Mouse (Mus musculus) heart, adult 9 months (tissue): ENCODE data around the gene Iqcd.

Experiments
- DNase-seq, 2 experiments: peaks; one replicate each; pipeline ENCODE4 v3.0.0; 2022; ENCODE audit warnings: low spot score in 2 of 2

Gene Iqcd

GRCm38 (mm10) chr5:120571056-120571740, 17.6 kb upstream of the Iqcd start:
- no peak for DNase-seq

DNA sequence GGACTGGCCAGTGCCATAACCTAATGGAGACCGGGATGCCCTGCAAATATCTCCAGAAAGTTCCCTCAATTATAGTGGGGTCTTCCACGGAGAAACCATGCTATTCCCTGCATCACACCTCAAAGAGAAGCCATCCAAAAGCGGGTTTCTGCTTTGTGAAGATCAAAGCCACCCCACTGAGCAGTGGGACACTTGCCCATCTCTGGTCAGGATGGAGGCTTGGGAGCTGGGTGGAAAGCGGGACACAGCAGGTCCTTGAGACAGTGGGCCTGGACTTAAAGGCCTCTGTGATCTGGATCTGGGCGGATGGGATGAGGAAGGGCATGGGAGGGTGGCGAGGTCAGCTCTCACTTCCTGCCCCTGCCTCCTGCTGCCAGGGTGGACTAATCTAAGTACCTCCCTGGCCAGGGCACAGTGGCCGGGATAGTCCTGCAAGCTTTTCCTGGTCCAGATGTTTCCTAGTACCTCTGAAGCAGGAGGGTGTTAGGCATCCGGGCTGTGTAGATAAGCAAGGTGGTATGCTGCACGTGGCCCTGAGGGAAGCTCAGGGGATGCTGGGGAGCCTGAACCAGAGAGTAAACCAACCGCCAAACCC, 14.2 kb upstream of the Iqcd start:
- DNase-seq: no peak

DNA sequence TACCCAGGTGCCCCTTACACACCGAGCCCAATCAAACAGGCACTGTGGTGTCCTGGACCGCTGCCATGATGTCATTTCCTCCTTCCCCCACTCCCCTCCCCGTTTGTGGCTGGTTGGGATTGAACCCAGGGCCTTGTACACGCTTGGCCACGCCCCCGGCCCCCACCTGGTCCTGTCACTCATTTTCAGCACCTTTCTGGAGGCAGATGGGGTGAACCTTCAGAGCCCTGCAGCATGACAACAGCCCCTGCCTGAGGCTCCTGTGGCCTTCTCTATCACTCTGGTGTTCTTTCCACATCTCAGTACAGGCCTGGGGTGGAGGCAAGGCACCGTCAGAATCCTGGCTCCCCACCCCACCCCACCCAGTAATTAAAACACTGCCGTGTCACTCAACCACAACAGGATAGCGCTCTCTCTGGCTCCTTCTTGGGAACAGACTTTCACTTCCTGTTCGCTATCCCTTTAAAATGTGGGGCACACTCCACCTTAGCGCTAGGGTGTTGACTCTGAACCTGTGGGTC, 12.0 kb upstream of the Iqcd start:
- DNase-seq: no peak

DNA sequence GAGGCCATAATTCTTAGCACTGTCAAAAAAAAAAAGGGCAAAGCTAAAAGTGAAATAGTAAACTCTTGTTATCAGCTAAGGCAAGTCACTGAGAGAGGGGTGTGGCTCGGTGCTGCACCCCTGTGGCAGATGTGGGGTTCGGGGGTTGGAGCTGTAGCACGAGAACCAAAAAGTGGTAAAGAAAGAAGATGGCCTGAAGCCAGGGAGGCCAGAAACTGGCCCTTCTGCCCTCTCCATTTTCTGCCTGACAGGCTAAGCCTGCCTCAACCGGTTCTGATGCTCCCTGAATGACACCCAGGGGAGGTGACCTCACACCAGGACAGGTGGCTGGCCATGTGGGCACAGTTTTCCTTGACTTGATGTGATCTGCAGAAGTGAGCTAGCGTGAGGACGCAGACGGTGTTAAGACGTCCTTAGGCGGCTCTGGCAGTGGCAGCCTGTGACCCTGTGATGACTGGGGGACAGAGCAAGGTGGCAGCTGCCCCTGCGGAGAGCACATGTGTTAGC, 10.8 kb upstream of the Iqcd start:
- peak in 1 of 2 experiments; percentile 22 for DNase-seq

- DNase-seq: peak; percentile 70 to 83
These were observed 10.2 kb upstream of the Iqcd start for GRCm38 (mm10) chr5:120578504-120579081.

DNA sequence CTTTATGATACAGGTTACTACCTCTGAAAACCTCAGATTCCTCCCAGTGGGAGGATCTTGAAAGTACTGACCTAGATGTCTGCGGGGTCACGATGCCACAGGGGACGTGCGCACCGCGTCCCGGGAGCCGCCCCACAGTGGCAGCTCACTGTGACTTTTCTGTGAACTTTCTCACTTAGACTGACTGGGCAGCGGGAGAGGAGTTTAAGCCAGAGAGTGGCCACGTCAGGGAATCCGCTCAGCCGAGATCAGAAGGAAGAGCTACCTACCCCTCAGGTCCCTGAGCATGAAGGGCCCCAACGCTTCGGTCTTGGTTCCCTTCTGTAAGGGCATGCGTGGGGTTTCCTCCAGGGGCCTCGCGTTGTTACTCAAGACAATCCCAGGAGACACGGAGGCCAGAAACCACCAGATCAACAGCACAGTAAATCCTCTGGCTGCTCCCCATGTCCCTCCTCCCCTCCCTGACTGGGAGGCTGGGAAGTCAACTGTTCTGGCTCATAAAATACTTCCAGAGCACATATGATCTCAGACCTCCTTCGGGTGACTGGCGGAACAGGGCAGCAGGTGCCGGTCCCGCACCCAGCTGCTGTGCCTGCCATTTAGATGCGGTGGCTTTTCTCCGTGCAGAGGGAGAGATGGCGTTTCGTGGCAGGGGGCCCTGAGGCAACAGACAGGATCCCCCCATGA, 9.5 kb upstream of the Iqcd start:
- DNase-seq: peak; percentile 81

GRCm38 (mm10) chr5:120579898-120580626, 8.8 kb upstream of the Iqcd start:
- no peak for DNase-seq

- DNase-seq: peak in 1 of 2 experiments; percentile 20
These were observed 6.8 kb upstream of the Iqcd start for GRCm38 (mm10) chr5:120582002-120582401.

- DNase-seq: no peak
These were observed 5.3 kb upstream of the Iqcd start for GRCm38 (mm10) chr5:120583511-120583910.

GRCm38 (mm10) chr5:120584968-120585367, 3.8 kb upstream of the Iqcd start:
- no peak for DNase-seq

DNA sequence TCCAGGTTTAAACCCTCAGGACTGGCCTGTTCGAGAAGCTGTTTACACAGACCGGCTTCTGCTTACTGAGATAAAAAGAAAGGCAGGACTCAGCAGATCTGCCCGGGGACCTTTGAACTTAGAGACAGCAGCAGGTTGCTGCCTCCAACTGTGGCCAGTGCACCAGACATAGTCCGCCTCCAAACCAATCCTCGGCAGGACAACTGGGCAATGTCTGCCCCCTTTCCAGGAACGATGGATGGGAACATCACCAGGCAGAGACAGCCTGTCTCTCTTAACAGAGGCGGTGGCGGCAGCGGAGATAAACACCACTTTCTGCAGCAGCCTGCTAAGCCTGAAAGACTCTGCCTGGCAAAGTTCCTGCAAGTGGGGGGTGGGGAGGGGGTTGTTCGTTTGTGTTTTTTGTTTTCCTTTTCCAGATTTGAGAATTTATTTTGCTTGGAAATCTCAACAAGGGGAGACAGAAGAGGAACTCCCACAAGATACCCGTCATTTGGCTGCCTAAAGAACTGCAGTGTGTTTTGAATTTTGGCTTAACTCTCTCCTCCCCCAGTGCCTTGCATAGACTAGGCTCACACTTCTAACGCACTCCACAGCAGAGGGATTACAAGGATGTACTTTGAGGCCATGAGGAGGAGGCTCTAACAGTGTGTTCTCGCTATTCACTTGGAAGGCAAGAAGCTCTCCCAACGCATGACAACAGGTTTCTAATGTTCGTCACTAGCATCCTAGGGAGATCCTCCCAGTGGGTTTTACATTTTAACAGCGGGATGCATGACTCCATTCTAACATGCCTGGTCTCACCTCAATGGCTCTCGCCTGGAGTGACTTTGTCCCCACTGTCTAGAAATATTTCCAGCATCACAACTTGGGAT, 1.8 kb upstream of the Iqcd start:
- no peak for DNase-seq

GRCm38 (mm10) chr5:120587616-120587926, 1.2 kb upstream of the Iqcd start:
- no peak for DNase-seq

DNA sequence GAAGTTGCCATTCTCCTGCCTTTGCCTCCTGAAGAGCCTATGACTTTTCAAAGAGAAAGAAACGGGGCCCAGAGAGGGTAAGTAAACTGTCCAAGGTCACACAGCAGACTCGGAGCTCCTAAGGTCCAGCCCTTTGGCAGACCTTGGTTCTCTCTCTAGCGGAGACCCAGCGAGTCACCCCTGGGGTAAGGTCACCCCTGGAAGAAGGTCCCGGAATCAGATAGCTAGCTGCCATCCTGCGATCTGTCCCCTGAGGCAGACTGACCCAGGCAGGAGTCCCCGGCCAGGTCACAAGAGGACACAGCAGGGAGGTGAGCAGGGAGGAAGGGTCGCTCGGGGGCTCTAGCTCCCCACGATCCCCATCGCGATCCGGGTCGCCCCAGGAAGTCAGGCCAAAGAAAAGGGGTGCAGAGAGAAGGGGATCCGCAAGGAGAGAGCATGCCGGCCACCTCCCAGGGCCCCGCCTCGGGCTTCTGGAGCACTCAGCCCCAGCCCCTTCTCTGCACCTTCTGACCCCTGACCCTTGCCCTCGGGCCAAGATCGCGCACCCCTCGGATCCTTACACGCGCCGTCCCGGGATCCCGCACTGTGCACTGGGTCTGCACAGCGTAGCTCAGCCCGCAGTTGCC, 762 bp upstream of the Iqcd start:
- DNase-seq: no peak

- no peak for DNase-seq
These were observed 1.7 kb downstream of the Iqcd start for GRCm38 (mm10) chr5:120590356-120591010.

DNA sequence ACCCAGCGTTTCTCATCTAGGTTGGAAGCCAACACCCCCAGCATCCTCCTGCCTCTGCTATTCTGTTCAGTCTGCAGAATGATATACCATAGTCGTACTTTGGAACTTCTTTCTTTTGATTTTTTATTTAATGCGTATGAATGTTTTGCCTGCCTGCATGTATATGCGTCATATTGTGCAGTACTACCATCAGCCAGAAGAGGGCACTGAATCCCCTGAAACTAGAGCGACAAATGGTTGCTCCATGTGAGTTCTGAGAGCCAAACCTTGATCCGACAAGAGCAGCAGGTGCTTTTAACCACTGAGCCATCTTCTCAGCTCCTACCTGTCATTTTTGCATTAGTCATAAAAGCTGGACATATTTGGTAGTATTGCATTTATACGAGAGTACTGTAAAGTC, 3.3 kb downstream of the Iqcd start:
- DNase-seq: no peak

- DNase-seq: no peak
These were observed 5.7 kb downstream of the Iqcd start for GRCm38 (mm10) chr5:120594485-120594884.

DNA sequence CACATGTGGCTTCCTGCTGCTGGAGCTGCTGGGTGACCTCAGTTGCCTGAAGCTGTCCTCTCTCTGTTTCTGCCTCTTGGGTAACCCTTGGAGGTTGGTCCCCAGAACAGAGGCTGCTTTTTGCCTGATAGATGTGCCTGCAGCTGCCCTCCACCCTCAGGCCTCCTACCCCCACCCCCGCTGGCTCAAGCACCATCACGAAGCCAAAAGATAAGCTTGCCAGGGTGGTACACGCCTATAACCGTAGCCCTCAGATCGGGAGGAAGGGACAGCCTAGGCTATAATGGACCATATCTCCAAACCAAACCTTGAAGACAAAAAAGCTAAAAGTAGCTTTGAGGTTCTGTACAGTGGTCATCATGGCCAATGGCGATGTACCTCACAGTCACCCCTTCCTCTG, 10.8 kb downstream of the Iqcd start:
- DNase-seq: no peak

GRCm38 (mm10) chr5:120600946-120601668, 12.3 kb downstream of the Iqcd start:
- no peak for DNase-seq

- DNase-seq: no peak
These were observed 13.4 kb downstream of the Iqcd start for GRCm38 (mm10) chr5:120602210-120602609.
